Mouse (Mus musculus) ovary, postnatal 36 days (tissue): ENCODE results near the gene Psmc1.

Source experiments
- DNase-seq: peaks from one replicate; pipeline ENCODE4 v3.0.0; 2022; ENCODE audit warnings: low spot score, mixed read lengths

Gene Psmc1

DNA sequence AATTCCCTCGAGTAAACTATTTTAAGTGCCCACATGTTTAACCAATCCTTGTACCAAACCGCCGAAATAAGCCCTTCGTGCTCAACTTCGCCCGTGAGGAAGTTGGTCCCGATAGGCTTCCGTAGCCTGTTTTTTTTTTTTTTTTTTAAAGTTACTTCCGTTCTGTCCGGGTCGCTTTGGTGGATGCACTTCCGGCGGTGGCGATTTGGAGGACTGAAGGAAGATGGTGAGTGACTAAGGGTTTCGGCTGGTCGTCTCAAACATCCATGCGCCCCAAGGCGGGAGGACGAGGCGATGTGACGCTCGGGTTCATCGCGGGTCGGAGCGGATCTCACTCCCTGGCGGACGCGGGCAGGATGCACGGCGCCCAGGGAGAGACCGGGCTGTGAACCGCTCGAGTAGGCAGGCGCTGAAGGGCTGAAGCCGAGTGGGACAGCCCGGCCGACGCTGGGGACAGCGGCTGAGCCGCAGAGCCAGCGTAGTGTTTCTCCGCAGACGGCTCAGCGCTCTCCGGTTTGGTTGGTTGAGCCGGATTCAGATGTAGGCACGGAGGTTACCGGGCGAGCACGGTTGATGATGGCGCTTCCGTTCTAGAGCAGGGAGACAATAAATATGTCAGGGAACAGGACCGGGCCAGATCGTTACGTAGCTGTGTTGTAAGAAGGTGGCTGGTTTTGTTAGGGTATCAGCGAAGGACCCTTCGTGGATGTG lies at the start of gene Psmc1:
Gene Psmc1 (plus strand): TSS at position 169 of the 711 bp plus-strand sequence.
- DNase-seq: peak; percentile 73

- DNase-seq: no peak
Measured at GRCm38 (mm10) chr12:100061071-100061470, 48.9 kb upstream of the Psmc1 start.

- DNase-seq: no peak
Measured at GRCm38 (mm10) chr12:100061826-100062225, 48.1 kb upstream of the Psmc1 start.

- DNase-seq: no peak
Measured at GRCm38 (mm10) chr12:100062584-100062983, 47.4 kb upstream of the Psmc1 start.

DNA sequence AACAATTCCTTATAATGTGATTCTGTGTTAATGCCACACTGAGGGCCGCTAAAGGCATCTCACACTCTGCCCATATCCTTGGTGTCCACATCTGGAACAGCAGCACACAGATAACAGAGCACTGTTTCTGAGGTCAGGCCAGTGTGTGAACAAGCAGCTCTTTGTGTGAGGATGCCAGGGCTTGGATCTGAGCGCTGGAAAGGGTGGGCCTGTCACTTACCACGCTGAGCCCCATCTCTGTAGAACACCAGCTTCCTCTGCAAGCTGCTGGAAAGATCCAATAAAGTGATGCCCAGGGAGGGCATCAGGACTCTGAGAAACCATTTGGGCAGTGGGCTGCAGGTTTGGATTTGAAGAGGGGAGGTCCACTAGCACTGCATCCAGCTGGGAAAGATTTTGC lies 44.8 kb upstream of the Psmc1 start:
- DNase-seq: no peak

- no peak for DNase-seq
Measured at GRCm38 (mm10) chr12:100067477-100067876, 42.5 kb upstream of the Psmc1 start.

DNA sequence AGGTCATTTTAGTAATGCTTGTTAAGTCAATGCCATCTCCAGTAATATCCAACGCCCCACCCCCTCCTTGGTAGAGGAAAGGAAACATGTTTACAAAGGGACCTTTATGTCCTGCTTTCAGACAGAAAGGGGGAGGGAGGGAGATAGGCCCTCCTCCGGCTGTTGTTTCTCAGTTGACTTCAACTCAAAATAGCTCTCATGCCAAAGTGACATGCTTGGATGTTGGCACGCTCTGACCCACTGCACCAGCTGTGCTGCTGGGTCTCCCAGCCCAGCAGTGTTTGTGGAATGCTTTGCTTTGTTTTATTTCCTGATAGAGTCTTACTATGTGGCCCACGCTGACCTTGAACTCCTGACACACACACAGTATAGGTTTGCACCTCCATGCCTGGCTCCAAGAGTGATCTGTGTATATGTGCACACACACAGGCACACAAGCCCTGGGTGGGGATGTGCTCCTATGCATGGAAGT lies 36.7 kb upstream of the Psmc1 start:
- DNase-seq: no peak

DNA sequence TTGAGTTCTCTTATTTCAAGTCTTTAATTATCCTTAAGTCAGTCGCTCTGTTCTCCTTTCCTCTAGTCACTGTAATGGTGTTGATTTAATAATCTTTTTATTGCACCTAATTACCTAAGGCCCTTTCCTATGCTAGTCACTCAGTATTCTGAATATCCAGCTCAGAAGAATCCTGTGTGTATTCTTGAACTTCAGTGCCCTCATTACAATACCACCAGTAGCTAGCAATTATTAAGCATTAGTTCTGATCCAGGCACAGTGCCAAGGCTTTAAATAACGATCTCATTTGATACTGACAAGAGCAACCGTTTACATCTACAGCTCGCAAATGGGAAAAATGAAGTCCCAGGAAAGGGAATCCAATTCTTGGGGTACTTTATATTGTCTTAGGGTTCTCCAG lies 34.2 kb upstream of the Psmc1 start:
- no peak for DNase-seq

GRCm38 (mm10) chr12:100079636-100080286 lies 30.2 kb upstream of the Psmc1 start:
- no peak for DNase-seq

- no peak for DNase-seq
Measured at GRCm38 (mm10) chr12:100088026-100088425, 21.9 kb upstream of the Psmc1 start.

GRCm38 (mm10) chr12:100089265-100089664 lies 20.7 kb upstream of the Psmc1 start:
- DNase-seq: no peak

DNA sequence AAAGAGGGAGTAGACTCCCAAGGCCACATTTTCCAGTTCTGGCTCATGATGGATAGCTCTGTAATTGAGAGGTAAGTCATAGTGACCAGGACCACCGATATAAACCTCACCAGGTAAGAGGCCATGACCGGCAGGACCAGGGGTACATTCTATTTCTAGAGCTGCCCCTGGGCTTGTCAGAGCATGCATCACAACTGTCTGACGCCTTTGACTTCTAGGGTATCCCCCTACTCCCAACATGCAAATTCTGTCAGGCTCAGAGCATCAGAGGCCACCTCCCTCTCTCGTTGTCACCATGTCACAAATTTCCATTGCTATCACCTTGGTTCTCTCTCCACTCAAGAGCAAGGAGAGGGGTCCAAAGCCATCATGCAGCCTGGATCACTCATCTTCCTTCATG lies 19.2 kb upstream of the Psmc1 start:
- DNase-seq: no peak

DNA sequence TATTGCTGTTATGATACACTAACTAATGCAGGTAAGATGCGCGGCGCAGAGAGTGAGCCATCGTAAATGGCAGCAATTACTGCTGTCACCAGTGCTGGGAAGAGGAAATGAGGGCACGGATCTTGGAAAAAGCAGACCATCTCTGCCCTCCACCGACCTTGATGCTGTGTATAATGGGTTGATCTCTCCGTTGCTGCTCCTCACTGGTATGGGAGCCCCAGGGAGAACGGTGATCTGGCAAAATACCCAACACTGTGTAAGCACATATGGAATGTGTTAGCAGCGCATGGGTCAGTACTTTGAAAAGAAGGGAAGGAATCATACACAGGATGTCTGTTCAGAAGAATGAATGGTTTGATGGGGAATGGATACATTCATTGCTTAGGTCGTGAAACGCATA lies 16.9 kb upstream of the Psmc1 start:
- DNase-seq: no peak

GRCm38 (mm10) chr12:100099971-100100706 lies 9.8 kb upstream of the Psmc1 start:
- DNase-seq: no peak

DNA sequence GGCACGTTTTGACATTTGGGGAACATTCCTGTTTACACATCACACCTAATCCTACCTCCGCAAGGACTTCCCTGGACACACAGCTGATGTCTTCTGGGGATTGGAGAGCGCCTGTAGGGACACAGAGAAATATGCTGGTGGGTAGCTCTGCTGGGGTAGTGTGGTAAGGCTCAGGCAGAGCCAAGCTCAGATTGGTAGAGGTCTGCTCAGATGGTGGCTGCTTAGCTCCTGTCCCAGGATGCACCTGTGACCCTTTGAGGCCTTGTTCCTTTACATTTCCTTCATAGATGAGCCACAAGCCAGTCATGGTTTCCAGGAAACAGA lies 9.3 kb upstream of the Psmc1 start:
- no peak for DNase-seq

GRCm38 (mm10) chr12:100101651-100102050 lies 8.3 kb upstream of the Psmc1 start:
- no peak for DNase-seq

DNA sequence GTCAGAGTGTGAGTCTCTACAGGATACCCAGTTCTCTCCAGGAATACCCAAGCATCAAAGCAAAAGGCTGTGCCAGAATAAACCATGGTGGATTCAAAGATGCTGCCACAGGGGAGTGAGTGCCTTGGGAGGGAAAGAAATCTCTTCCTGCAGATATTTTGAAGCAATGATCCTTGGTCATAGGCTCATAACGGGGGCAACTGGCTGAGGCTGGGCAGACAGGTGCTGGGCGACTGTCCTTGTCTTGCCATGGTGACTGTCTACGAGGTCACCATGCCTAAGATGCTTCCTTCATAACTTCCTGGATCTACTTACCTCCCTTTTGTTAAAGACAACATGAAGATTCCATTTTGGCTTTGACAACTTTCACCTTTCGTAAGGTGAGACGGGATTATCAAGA lies 5.4 kb upstream of the Psmc1 start:
- no peak for DNase-seq

- peak; percentile 52 for DNase-seq
Measured at GRCm38 (mm10) chr12:100106275-100106895, 3.6 kb upstream of the Psmc1 start.

DNA sequence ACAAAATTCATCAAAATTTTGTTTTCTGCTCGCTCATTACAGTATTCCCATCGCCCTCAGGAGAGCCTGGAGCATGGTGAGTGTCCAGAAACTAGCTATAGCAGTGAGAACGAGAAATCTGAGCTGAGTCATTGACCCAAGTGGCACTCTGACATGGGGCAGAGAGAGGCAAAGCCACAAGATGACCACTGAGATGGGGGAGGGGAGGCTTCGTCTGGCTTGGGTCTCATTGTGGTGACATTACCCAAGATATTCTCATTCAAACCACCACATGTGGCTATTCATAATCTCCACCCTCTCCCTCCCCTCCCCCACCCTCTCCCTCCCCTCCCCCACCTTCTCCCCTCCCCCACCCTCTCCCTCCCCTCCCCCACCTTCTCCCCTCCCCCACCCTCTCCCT lies 2.5 kb upstream of the Psmc1 start:
- DNase-seq: no peak

GRCm38 (mm10) chr12:100115982-100116381 lies 6.0 kb downstream of the Psmc1 start:
- DNase-seq: no peak

- DNase-seq: no peak
Measured at GRCm38 (mm10) chr12:100122921-100123381, 13.0 kb downstream of the Psmc1 start.

GRCm38 (mm10) chr12:100123476-100123875 lies 13.5 kb downstream of the Psmc1 start:
- DNase-seq: no peak
